In the genomic region with DNA sequence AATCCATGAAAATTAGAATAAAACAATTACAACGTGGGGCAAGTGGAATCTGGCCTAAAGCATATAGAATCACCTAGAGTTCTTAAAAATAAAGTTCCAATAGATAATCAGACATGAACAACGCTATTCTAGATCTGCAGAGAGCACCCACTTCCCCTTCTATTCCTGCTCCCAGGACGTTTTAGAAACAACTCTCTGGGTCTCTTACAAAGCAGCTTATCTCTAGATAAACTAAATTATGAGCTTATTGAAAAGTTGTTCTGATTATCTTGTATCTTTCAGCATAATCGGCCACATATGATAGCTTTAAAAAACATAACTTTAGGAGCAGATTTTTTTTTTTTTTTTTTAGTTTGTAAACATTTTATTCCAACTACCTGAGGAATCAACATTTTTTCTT, we compare ENCODE assay signal across 19 mouse cellular contexts.
"Had no signal": no experiment of that assay in that cellular context is flagged by ENCODE, and none has a peak within 500 bp of the region (broad histone marks: within the 10 kb centered on the region; RNA-seq: fewer than 3 reads in every experiment).

No protein-coding gene starts in this region.

- H3K9me3 ChIP-seq: limb, embryonic 12.5 days; limb, embryonic 15.5 days; neural tube, embryonic 12.5 days; neural tube, embryonic 15.5 days had no signal

- H3K36me3 ChIP-seq: limb, embryonic 12.5 days; limb, embryonic 15.5 days; neural tube, embryonic 12.5 days; neural tube, embryonic 15.5 days had no signal

- DNase-seq: kidney, postnatal 25 days; left cerebral cortex, postnatal 4 days; lung, adult 2 months; lung, postnatal 4 days; midbrain, embryonic 14.5 days; right cerebral cortex, adult 18-20 months; right cerebral cortex, postnatal 14 days; right cerebral cortex, postnatal 4 days; thymus, adult 2 months; thymus, postnatal 14 days; thymus, postnatal 4 days had no signal

- H3K4me1 ChIP-seq: limb, embryonic 15.5 days; neural tube, embryonic 12.5 days; neural tube, embryonic 15.5 days had no signal

- H3K4me2 ChIP-seq: limb, embryonic 12.5 days; limb, embryonic 15.5 days; midbrain, embryonic 11.5 days; neural tube, embryonic 12.5 days; neural tube, embryonic 15.5 days had no signal

- H3K27ac ChIP-seq: kidney, postnatal 0 days; limb, embryonic 12.5 days; limb, embryonic 15.5 days; neural tube, embryonic 12.5 days; neural tube, embryonic 15.5 days; stomach, postnatal 0 days had no signal

- ATAC-seq: intestine, postnatal 0 days had no signal

- H3K4me3 ChIP-seq: limb, embryonic 12.5 days; limb, embryonic 15.5 days; neural tube, embryonic 12.5 days; neural tube, embryonic 15.5 days had no signal

- H3K27me3 ChIP-seq: limb, embryonic 12.5 days; limb, embryonic 15.5 days; neural tube, embryonic 12.5 days; neural tube, embryonic 15.5 days had no signal

- H3K9ac ChIP-seq: limb, embryonic 12.5 days; limb, embryonic 15.5 days; neural tube, embryonic 12.5 days; neural tube, embryonic 15.5 days had no signal
